Mouse (Mus musculus) layer of hippocampus, adult 8-10 months (tissue): ENCODE measurements at regions not wholly inside any gene's neighbourhood (a gene's known extent, or its start where the extent isn't known, plus 50 kb on each side); places are given as distances from the start of the nearest gene placed in this dataset.

Experiments
- DNase-seq, 2 experiments: peaks; one replicate each; pipeline ENCODE4 v3.0.0; 2022; ENCODE audit warnings: low spot score in 2 of 2

GRCm38 (mm10) chr15:21988676-21989075, 560.1 kb upstream of the Cdh18 start:
- no peak for DNase-seq

GRCm38 (mm10) chr15:21993309-21993708, 555.5 kb upstream of the Cdh18 start:
- no peak for DNase-seq

- DNase-seq = no peak
These were observed 553.5 kb upstream of the Cdh18 start for GRCm38 (mm10) chr15:21995121-21995826.

GRCm38 (mm10) chr15:22019977-22020376, 528.8 kb upstream of the Cdh18 start:
- DNase-seq = no peak

GRCm38 (mm10) chr15:22030215-22030614, 518.6 kb upstream of the Cdh18 start:
- no peak for DNase-seq

- DNase-seq = no peak
These were observed 502.4 kb upstream of the Cdh18 start for GRCm38 (mm10) chr15:22046423-22046822.

- DNase-seq = no peak
These were observed 501.8 kb upstream of the Cdh18 start for GRCm38 (mm10) chr15:22046877-22047478.

- no peak for DNase-seq
These were observed 462.0 kb upstream of the Cdh18 start for GRCm38 (mm10) chr15:22086856-22087255.

- DNase-seq = no peak
These were observed 427.1 kb upstream of the Cdh18 start for GRCm38 (mm10) chr15:22121746-22122145.

- DNase-seq = no peak
These were observed 396.8 kb upstream of the Cdh18 start for GRCm38 (mm10) chr15:22151894-22152494.

GRCm38 (mm10) chr15:22152678-22153077, 396.1 kb upstream of the Cdh18 start:
- DNase-seq = no peak

GRCm38 (mm10) chr15:22170302-22170701, 378.5 kb upstream of the Cdh18 start:
- peak; percentile 4 to 20 for DNase-seq

GRCm38 (mm10) chr15:22208991-22209390, 339.8 kb upstream of the Cdh18 start:
- DNase-seq = no peak

GRCm38 (mm10) chr15:22232629-22233028, 316.2 kb upstream of the Cdh18 start:
- DNase-seq = no peak

- no peak for DNase-seq
These were observed 267.9 kb upstream of the Cdh18 start for GRCm38 (mm10) chr15:22280919-22281318.

- no peak for DNase-seq
These were observed 237.8 kb upstream of the Cdh18 start for GRCm38 (mm10) chr15:22311016-22311415.

- DNase-seq = no peak
These were observed 229.8 kb upstream of the Cdh18 start for GRCm38 (mm10) chr15:22318992-22319391.

- DNase-seq = no peak
These were observed 209.9 kb upstream of the Cdh18 start for GRCm38 (mm10) chr15:22338941-22339340.

- no peak for DNase-seq
These were observed 204.5 kb upstream of the Cdh18 start for GRCm38 (mm10) chr15:22344321-22344720.

GRCm38 (mm10) chr15:22351502-22351901, 197.3 kb upstream of the Cdh18 start:
- no peak for DNase-seq
